Mouse (Mus musculus): ENCODE measurements around the gene Gm3147. TPM values are rescaled to one million over a fixed set of nuclear protein-coding genes. Genes with fewer than 3 reads are reported as not detected.
"Not testable (repeated sequence)": the region's sequence is repeated elsewhere in the genome, so short reads cannot be mapped to it uniquely, and the experiment has no call there.

Gm3147 gene
- total RNA-seq (2021), result not detected
- long read RNA-seq, experiment 1, result 0 reads
- long read RNA-seq, experiment 2, result 0 reads

- DNase-seq (ENCODE audit: low spot score in 2 of 2), result not testable (repeated sequence)
Observed at GRCm38 (mm10) chr5:94616242-94616641, at the start of gene Gm3147. Gene Gm3147, minus strand, starts transcription at chr5:94616342.

GRCm38 (mm10) chr5:94648082-94648481 is 31.9 kb upstream of the Gm3147 start, which contains the start of gene Gm6205:
Gene Gm6205, plus strand, starts transcription at chr5:94648382.
- not testable (repeated sequence) for DNase-seq (ENCODE audit: low spot score in 2 of 2)

DNA sequence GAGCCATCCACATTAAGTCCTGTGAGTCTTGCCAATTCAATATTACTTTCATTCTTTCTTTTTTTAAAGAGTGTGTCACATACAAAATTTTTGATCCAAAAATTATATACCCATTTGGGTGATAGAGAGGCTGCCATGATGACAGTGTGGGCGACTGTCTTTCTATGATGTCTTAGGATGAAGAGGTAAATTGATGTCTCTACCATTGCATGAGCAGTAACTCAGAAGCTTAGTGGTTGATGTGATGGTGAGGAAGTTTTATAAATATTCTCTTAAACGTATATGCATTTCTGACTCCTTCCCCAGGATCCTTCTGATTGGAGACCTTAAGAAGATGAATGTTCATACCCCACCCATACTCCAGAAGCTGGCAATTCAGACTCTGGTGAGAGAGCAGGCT is 7.5 kb upstream of the Gm3147 start, which contains the start of gene Gm6509:
TSS of gene Gm6509 (plus strand) at position 301 of the 400 bp plus-strand sequence.
- not testable (repeated sequence) for DNase-seq (ENCODE audit: low spot score in 2 of 2)

Other genes with a start within 250 kb of the Gm3147 start
- gene Gm7682, start 170.6 kb downstream of the Gm3147 start, total RNA-seq (2021), result not detected
- not detected for gene Gm3139, start 90.1 kb downstream of the Gm3147 start, total RNA-seq (2021)
- not detected for gene Gm6509, start 7.6 kb upstream of the Gm3147 start, total RNA-seq (2021)
- not detected for gene Gm6205, start 32.0 kb upstream of the Gm3147 start, total RNA-seq (2021)
- not detected for gene Gm3183, start 249.1 kb upstream of the Gm3147 start, total RNA-seq (2021)